Mouse (Mus musculus) liver, embryonic 12.5 days (tissue): Measurements from ENCODE around the gene Tns1. TPM values are rescaled to one million over a fixed set of nuclear protein-coding genes. Genes with fewer than 3 reads are reported as not detected.

Experiments used
- ATAC-seq: fragments of 200-750 bp; cut with Nextera tagmentation; 2 replicates; pipeline ENCODE4 v1.8.0; 2017; ENCODE audit warnings: moderate number of reproducible peaks, mild to moderate bottlenecking, moderate library complexity
- H3K27ac ChIP-seq: fragments of 300-500 bp; sonication (generic); 2 replicates; pipeline ENCODE4 v1.5.1; 2016; ENCODE audit warnings: mild to moderate bottlenecking
- H3K27me3 ChIP-seq: fragments of 300-500 bp; sonication (generic); replicated peaks from 2 replicates; pipeline ENCODE4 v1.6.1; 2016; ENCODE audit warnings: mild to moderate bottlenecking, moderate library complexity
- H3K36me3 ChIP-seq: fragments of 300-500 bp; sonication (generic); 2 replicates; pipeline ENCODE4 v1.6.1; 2016; ENCODE audit warnings: mild to moderate bottlenecking, moderate library complexity
- H3K4me1 ChIP-seq: fragments of 300-500 bp; sonication (generic); 2 replicates; pipeline ENCODE4 v1.6.1; 2016
- H3K4me2 ChIP-seq: fragments of 300-500 bp; sonication (generic); 2 replicates; pipeline ENCODE4 v1.6.1; 2016; ENCODE audit warnings: mild to moderate bottlenecking, moderate library complexity
- H3K4me3 ChIP-seq: fragments of 300-500 bp; sonication (generic); 2 replicates; pipeline ENCODE4 v1.5.1; 2016; ENCODE audit warnings: mild to moderate bottlenecking, moderate library complexity
- H3K9ac ChIP-seq: fragments of 300-500 bp; sonication (generic); 2 replicates; pipeline ENCODE4 v1.6.1; 2016; ENCODE audit warnings: mild to moderate bottlenecking, moderate library complexity
- H3K9me3 ChIP-seq: fragments of 300-500 bp; sonication (generic); replicated peaks from 2 replicates; pipeline ENCODE4 v1.6.1; 2016; ENCODE audit warnings: mild to moderate bottlenecking, moderate library complexity
- WGBS: fragments of 180-500 bp; shearing (Covaris S2); methylation state at CpG from one replicate; pipeline ENCODE4 v1.1.7; 2016; ENCODE audit not compliant: insufficient replicate concordance; 5-methylcytosine and 5-hydroxymethylcytosine counted together
- polyA plus RNA-seq: library from polyadenylated mRNA; unstranded; fragments of >200 nt; fragmentation: Nextera tagmentation; extraction: Ambion mirVana; gene quantifications from 2 replicates; pipeline ENCODE4 v1.2.1, GENCODE M21; 2016

Tns1 gene
- polyA plus RNA-seq, 1 experiment from 2014 or later: 13.1 TPM

DNA sequence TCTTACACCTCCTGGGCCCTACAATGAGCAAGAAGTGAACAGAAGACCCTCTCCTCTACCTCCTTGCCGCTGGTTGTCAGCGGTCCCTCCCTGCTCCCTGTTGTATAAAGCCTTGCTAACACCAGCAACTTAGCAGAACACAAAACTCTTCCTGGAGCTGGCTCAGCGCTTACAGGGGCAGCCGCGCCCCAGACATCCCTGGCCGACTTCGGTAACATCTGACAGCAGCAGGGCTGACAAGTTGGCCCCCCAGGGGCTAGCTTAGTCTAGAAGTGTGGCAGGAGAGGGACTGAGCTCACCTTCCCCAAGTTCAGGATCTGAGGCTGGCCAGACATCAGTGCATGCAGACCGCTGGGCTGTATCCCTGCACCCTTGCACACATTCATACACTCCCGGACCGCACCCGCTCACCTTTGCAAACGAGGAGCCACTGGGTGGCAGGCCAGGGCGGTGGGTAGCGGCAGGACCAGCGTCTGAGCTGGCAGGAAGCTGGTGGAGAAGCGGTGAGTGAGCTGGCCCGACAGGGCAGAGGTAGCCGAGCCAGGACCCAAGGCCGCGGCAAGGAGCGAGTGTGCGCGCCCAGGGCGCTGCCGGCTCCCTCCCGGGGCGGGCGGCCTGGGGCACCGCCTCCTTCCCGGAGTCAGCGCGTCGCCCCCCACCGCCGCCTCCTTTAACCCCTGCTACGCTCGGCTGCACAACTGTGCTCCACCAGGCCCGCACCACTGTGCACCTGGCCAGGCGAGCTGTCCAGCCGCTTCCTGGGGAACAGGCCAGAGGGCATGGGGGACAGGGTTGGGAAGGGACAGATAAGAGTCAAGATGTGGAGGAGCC lies 87.5 kb downstream of the Tns1 start:
- WGBS: 2% methylated on average over 39 of the region's 40 CpGs
- Histone ChIP-seq H3K36me3 (no peaks in the 10 kb centered on the region), H3K4me2 (peak overlapping the region; percentile 58), H3K4me3 (peak overlapping the region; percentile 51), H3K4me1 (peaks cover 31% of the 10 kb centered on the region), H3K9me3 (no peaks in the 10 kb centered on the region), H3K27ac (no peak overlapping the region), H3K27me3 (peaks cover 53% of the 10 kb centered on the region), H3K9ac (peak overlapping the region; percentile 44)
- ATAC-seq: peak; percentile 28

DNA sequence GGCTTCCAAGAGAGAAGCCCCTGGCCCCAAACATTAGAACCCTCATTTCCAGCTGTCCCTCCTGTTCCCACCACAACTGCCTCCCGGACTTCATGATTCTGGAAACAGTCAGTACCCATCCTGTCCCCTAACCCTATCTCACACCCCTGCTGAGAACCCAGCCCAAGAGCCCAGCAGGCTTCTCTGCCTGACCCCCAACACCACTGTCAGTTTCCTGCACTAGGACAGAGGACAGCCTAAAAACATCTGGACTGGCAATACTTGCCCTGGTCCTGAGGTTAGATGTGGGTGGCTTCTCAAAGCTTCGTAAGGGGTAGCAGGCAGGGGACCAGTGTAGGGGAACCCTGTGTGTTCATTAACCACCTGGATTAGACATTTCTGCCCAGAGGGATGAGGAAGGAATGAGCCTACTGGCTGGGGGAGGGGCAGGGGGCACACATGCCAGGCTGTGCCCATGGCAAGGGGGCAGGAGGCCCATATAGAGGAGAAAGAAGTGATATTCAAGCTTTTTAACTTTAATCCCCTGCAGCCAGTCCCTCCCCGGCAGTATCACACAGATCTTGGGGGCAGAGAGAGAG lies 88.2 kb downstream of the Tns1 start:
- WGBS: 32% methylated on average over 3 of the region's 3 CpGs
- Histone ChIP-seq H3K9ac (no peak overlapping the region; the same call in 1 of the 2 replicates), H3K9me3 (no peaks in the 10 kb centered on the region), H3K4me2 (peak overlapping the region; percentile 58), H3K4me1 (peaks cover 27% of the 10 kb centered on the region), H3K27me3 (peaks cover 53% of the 10 kb centered on the region), H3K4me3 (peak overlapping the region; percentile 51), H3K36me3 (no peaks in the 10 kb centered on the region), H3K27ac (no peak overlapping the region)
- no peak for ATAC-seq

- 37% methylated on average over 4 of the region's 4 CpGs for WGBS
- Histone ChIP-seq H3K36me3 (no peaks in the 10 kb centered on the region), H3K27me3 (peaks cover 53% of the 10 kb centered on the region), H3K9me3 (no peaks in the 10 kb centered on the region), H3K4me2 (peak overlapping the region; percentile 58; the same call in 1 of the 2 replicates), H3K27ac (no peak overlapping the region), H3K9ac (no peak overlapping the region), H3K4me3 (no peak overlapping the region), H3K4me1 (peaks cover 27% of the 10 kb centered on the region)
- ATAC-seq: no peak
Observed at GRCm38 (mm10) chr1:74035487-74035886, 88.8 kb downstream of the Tns1 start.

- 20% methylated on average over 2 of the region's 2 CpGs for WGBS
- H3K9ac ChIP-seq: no peak overlapping the region
Observed at GRCm38 (mm10) chr1:74034736-74035135, 89.5 kb downstream of the Tns1 start.

GRCm38 (mm10) chr1:74034211-74034610 lies 90.0 kb downstream of the Tns1 start:
- no peak for ATAC-seq
- Histone ChIP-seq H3K27me3 (peaks cover 45% of the 10 kb centered on the region), H3K4me2 (no peak overlapping the region), H3K4me1 (peaks cover 39% of the 10 kb centered on the region), H3K4me3 (no peak overlapping the region), H3K9ac (no peak overlapping the region), H3K27ac (no peak overlapping the region), H3K9me3 (no peaks in the 10 kb centered on the region), H3K36me3 (no peaks in the 10 kb centered on the region)

More at GRCm38 (mm10) chr1:74034736-74035135, 89.5 kb downstream of the Tns1 start:
- no peaks in the 10 kb centered on the region for H3K36me3 ChIP-seq
- H3K4me3 ChIP-seq: no peak overlapping the region
- H3K4me1 ChIP-seq: peaks cover 34% of the 10 kb centered on the region
- no peak for ATAC-seq
- no peaks in the 10 kb centered on the region for H3K9me3 ChIP-seq
- peaks cover 47% of the 10 kb centered on the region for H3K27me3 ChIP-seq
- H3K4me2 ChIP-seq: no peak overlapping the region
- H3K27ac ChIP-seq: no peak overlapping the region

DNA sequence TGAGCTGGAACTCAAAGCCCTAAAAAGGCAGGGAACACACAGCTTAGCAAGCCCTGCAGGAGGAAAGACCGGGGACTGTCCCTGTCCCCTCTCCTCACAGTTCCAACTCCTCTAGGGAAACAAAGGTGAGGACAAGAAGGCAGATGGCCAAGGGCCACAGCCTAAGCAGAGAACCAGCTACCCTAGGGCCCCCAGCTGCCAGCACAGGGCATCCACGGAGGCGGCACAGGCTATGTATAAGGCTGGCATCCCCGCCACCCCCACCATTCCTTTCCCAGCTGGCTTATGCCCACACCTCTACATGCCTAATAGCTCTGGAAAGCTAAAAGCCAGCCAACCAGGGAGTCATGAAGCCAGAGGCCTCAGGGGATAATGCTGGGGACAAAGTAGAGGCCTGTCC lies 90.8 kb downstream of the Tns1 start:
- peaks cover 50% of the 10 kb centered on the region for H3K27me3 ChIP-seq
- H3K27ac ChIP-seq: no peak overlapping the region
- H3K4me3 ChIP-seq: no peak overlapping the region
- no peak for ATAC-seq
- no peak overlapping the region for H3K4me2 ChIP-seq
- no peaks in the 10 kb centered on the region for H3K36me3 ChIP-seq
- H3K9ac ChIP-seq: no peak overlapping the region
- peaks cover 47% of the 10 kb centered on the region for H3K4me1 ChIP-seq
- no peaks in the 10 kb centered on the region for H3K9me3 ChIP-seq
- WGBS: 78% methylated on average over 4 of the region's 4 CpGs

DNA sequence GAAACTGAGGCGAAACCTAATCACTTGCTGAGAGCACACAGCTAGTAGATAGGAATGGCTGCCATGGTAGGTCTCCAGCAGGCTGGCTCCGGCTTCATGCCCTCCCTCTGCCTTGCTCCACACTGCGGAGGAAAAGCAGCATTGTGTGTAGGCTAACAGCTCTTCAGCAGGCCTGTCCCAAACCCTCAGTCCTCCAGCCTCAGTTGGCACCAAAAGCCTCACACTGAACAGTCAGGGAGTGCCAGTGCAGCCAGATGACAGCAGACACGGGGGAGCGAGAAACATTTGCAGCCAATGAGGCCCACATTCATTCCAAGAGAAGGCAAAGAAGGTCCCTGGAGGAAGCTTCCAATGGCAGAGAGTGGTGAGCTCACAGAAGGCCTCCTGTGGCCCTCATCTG lies 91.3 kb downstream of the Tns1 start:
- Histone ChIP-seq H3K4me3 (no peak overlapping the region), H3K9ac (no peak overlapping the region), H3K27ac (no peak overlapping the region; the same call in 1 of the 2 replicates), H3K9me3 (no peaks in the 10 kb centered on the region), H3K36me3 (no peaks in the 10 kb centered on the region), H3K4me1 (peaks cover 50% of the 10 kb centered on the region), H3K4me2 (no peak overlapping the region), H3K27me3 (peaks cover 48% of the 10 kb centered on the region)
- ATAC-seq: no peak
- WGBS: 65% methylated on average over 5 of the region's 5 CpGs

GRCm38 (mm10) chr1:74031771-74032609 lies 92.3 kb downstream of the Tns1 start:
- Histone ChIP-seq H3K9ac (no peak overlapping the region), H3K36me3 (no peaks in the 10 kb centered on the region), H3K4me3 (no peak overlapping the region), H3K27me3 (peaks cover 38% of the 10 kb centered on the region), H3K4me2 (no peak overlapping the region), H3K9me3 (no peaks in the 10 kb centered on the region), H3K27ac (peak overlapping the region; percentile 46), H3K4me1 (peaks cover 56% of the 10 kb centered on the region)
- 63% methylated on average over 9 of the region's 9 CpGs for WGBS
- no peak for ATAC-seq

GRCm38 (mm10) chr1:74030901-74031360 lies 93.3 kb downstream of the Tns1 start:
- Histone ChIP-seq H3K9me3 (no peaks in the 10 kb centered on the region), H3K27ac (peak overlapping the region; percentile 46; the same call in 1 of the 2 replicates), H3K27me3 (peaks cover 28% of the 10 kb centered on the region), H3K4me1 (peaks cover 50% of the 10 kb centered on the region), H3K36me3 (no peaks in the 10 kb centered on the region), H3K9ac (no peak overlapping the region), H3K4me2 (no peak overlapping the region), H3K4me3 (no peak overlapping the region)
- 25% methylated on average over 3 of the region's 3 CpGs for WGBS
- 0 out of 2 replicates have a peak, but pooled peaks have one; percentile 31 for ATAC-seq

DNA sequence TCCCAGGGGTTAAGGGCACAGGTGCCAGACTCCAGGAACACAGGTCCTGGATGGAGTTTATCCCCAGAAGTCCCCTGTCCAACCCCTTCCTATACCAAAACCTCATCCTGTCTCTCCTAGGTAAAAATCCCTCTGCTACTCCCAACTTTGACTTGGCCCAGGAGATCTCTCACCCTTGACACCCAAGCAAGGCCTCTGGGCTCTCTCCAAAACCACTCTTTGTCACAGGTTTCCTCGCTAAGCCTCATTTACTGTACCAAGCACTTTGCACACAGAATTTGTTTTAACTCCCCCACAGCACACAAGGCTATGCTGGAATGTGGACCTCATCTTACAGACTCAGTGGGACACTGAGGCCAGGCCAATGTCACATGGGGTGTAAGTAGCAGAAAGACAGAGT lies 94.0 kb downstream of the Tns1 start:
- no peak overlapping the region for H3K9ac ChIP-seq
- H3K4me3 ChIP-seq: no peak overlapping the region
- no peak overlapping the region for H3K4me2 ChIP-seq
- no peaks in the 10 kb centered on the region for H3K9me3 ChIP-seq
- H3K27ac ChIP-seq: 0 out of 2 replicates have a peak overlapping the region, but pooled peaks have one; percentile 34
- no peak for ATAC-seq
- peaks cover 21% of the 10 kb centered on the region; the same call in 1 of the 2 replicates for H3K27me3 ChIP-seq
- peaks cover 56% of the 10 kb centered on the region for H3K4me1 ChIP-seq
- no peaks in the 10 kb centered on the region for H3K36me3 ChIP-seq
- WGBS: 50% methylated on average over 1 of the region's 1 CpGs

DNA sequence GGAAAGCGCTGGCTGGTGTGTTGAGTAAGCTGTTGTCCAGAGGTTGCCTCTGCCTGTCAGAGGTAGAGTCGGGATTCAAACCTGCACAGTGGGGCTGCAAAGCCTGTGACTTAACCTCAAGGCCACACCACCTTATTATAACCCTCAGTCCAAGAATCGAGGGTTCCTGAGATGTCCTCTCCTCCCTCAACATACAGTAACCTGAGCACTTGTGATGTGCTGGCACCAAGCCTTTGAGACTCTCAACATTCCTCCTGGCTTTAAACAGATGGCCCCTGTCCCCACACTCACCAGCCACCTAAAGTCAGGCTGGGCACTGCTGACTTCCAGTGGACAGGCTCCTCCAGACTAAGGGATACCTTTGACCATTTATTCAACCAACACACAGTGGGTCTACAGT lies 94.6 kb downstream of the Tns1 start:
- Histone ChIP-seq H3K4me1 (peaks cover 62% of the 10 kb centered on the region), H3K27ac (no peak overlapping the region)

More for the DNA sequence above, 94.6 kb downstream of the Tns1 start:
- no peaks in the 10 kb centered on the region for H3K36me3 ChIP-seq
- peaks cover 15% of the 10 kb centered on the region; the same call in 1 of the 2 replicates for H3K27me3 ChIP-seq
- H3K4me3 ChIP-seq: no peak overlapping the region
- no peak overlapping the region for H3K4me2 ChIP-seq
- WGBS: 65% methylated on average over 3 of the region's 3 CpGs
- H3K9me3 ChIP-seq: no peaks in the 10 kb centered on the region
- no peak for ATAC-seq
- no peak overlapping the region for H3K9ac ChIP-seq
